Mouse (Mus musculus) ES-Bruce4 (cell line): ENCODE results near the gene Cypt4. TPM values are rescaled to one million over a fixed set of nuclear protein-coding genes. Genes with fewer than 3 reads are reported as not detected.
"Not testable (repeated sequence)": the region's sequence is repeated elsewhere in the genome, so short reads cannot be mapped to it uniquely, and the experiment has no call there.

Source experiments
- H3K27ac ChIP-seq: 2 replicates; pipeline ENCODE4 v1.5.1; 2012; ENCODE audit warnings: low read length, inconsistent platforms; ENCODE audit not compliant: insufficient read depth
- H3K27me3 ChIP-seq: 2 replicates; pipeline ENCODE4 v1.6.1; 2012; ENCODE audit warnings: mild to moderate bottlenecking, low read length, inconsistent platforms; ENCODE audit not compliant: control insufficient read depth, poor library complexity, insufficient read depth, severe bottlenecking
- H3K36me3 ChIP-seq: 2 replicates; pipeline ENCODE4 v1.6.1; 2012; ENCODE audit warnings: inconsistent platforms, mild to moderate bottlenecking, low read length, moderate library complexity; ENCODE audit not compliant: control insufficient read depth, poor library complexity, insufficient read depth, severe bottlenecking
- H3K4me1 ChIP-seq: one replicate; pipeline ENCODE4 v1.8.1; 2011; ENCODE audit warnings: low read length; ENCODE audit not compliant: control insufficient read depth, insufficient read depth
- H3K4me3 ChIP-seq: 2 replicates; pipeline ENCODE4 v1.5.1; 2011; ENCODE audit warnings: low read depth, mild to moderate bottlenecking, low read length
- H3K9ac ChIP-seq: 2 replicates; pipeline ENCODE4 v1.6.1; 2012; ENCODE audit warnings: low read depth, mild to moderate bottlenecking, inconsistent platforms; ENCODE audit not compliant: poor library complexity, severe bottlenecking
- H3K9me3 ChIP-seq: replicated peaks from 2 replicates; pipeline ENCODE4 v1.6.1; 2012; ENCODE audit warnings: mild to moderate bottlenecking, low read length, inconsistent platforms; ENCODE audit not compliant: control insufficient read depth, poor library complexity, insufficient read depth, severe bottlenecking
- CTCF ChIP-seq: IDR thresholded peaks from one replicate; pipeline ENCODE4 v1.8.1; 2011; ENCODE audit warnings: low read depth, low read length
- EP300 ChIP-seq: IDR thresholded peaks from 2 replicates; pipeline ENCODE4 v1.6.1; 2011; ENCODE audit warnings: low read depth, low read length; ENCODE audit not compliant: insufficient read depth
- POLR2A ChIP-seq: IDR thresholded peaks from one replicate; pipeline ENCODE4 v1.8.1; 2011; ENCODE audit warnings: low read length; ENCODE audit not compliant: insufficient read depth
- polyA plus RNA-seq: library from polyadenylated mRNA; stranded (reverse); fragments of >200 nt; gene quantifications from 2 replicates; pipeline ENCODE4 v1.2.4, GENCODE M21; 2011; ENCODE audit warnings: low read depth; ENCODE audit not compliant: missing spikeins, insufficient read depth, insufficient read length

Cypt4 gene
- polyA plus RNA-seq = not detected in 2 replicates

- Histone ChIP-seq H3K27me3 (no peaks in the 10 kb centered on the region), H3K4me1 (no peaks in the 10 kb centered on the region), H3K9me3 (no peaks in the 10 kb centered on the region), H3K36me3 (no peaks in the 10 kb centered on the region), H3K4me3 (no peak within 1 kb of the TSS), H3K27ac (no peak within 1 kb of the TSS), H3K9ac (no peak within 1 kb of the TSS)
- TF ChIP-seq CTCF (no peak), EP300 (no peak), POLR2A (no peak)
Measured at GRCm38 (mm10) chr9:24624896-24625295, at the start of gene Cypt4. Gene Cypt4, plus strand, starts transcription at chr9:24625196.

- not testable (repeated sequence) for H3K36me3 ChIP-seq, H3K4me1 ChIP-seq, H3K27ac ChIP-seq, H3K9me3 ChIP-seq, H3K9ac ChIP-seq, H3K27me3 ChIP-seq, H3K4me3 ChIP-seq
Measured at GRCm38 (mm10) chr9:24637341-24637740, 12.3 kb downstream of the Cypt4 start.

Other genes with a start within 250 kb of the Cypt4 start
- gene Dpy19l1, start 122.1 kb upstream of the Cypt4 start, polyA plus RNA-seq = 35.5 and 39.7 TPM in 2 replicates
- not detected in 2 replicates for gene Dpy19l2, start 71.1 kb downstream of the Cypt4 start, polyA plus RNA-seq
- 16.3 and 20.6 TPM in 2 replicates for gene Tbx20, start 149.1 kb downstream of the Cypt4 start, polyA plus RNA-seq